Mouse (Mus musculus) ES-E14 (cell line): ENCODE measurements at regions not wholly inside any gene's neighbourhood (a gene's known extent, or its start where the extent isn't known, plus 50 kb on each side); places are given as distances from the start of the nearest gene placed in this dataset.

ENCODE experiments used
- CHD2 ChIP-seq: IDR thresholded peaks from 2 replicates; pipeline ENCODE4 v1.6.1; 2014; ENCODE audit warnings: mild to moderate bottlenecking, low read depth, low read length, inconsistent platforms
- HCFC1 ChIP-seq: IDR thresholded peaks from 2 replicates; pipeline ENCODE4 v1.6.1; 2012; ENCODE audit warnings: low read length, inconsistent platforms, borderline replicate concordance; ENCODE audit not compliant: insufficient read depth
- MAFK ChIP-seq: IDR thresholded peaks from 2 replicates; pipeline ENCODE4 v1.6.1; 2014; ENCODE audit warnings: mild to moderate bottlenecking, low read depth, low read length, inconsistent platforms; ENCODE audit not compliant: insufficient read depth
- ZC3H11A ChIP-seq: IDR thresholded peaks from 2 replicates; pipeline ENCODE4 v1.6.1; 2012; ENCODE audit warnings: low read depth, mild to moderate bottlenecking, inconsistent platforms, low read length, borderline replicate concordance
- ZNF384 ChIP-seq: IDR thresholded peaks from 2 replicates; pipeline ENCODE4 v1.6.1; 2012; ENCODE audit warnings: low read depth, low read length, inconsistent platforms

DNA sequence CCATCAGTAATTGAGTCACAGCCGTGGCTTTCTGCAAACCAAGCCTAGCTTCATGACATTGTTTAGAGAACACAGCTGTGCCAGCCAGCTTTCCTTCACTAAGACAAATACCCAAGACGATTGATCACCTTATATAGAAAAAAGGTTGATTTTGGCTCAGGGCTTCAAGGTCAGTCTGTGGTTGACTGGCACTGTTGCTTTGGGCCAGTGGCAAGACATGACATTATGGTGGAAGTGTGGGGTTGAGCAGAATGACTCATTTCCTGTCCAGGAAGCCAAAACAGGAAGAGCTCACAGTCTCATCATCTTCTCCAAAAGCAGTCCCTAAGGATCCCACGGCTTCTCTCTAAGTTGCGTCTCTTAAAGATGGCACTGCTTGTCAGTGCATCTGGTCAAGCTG lies 149.7 kb downstream of the Gadd45g start:
- TF ChIP-seq CHD2 (no peak), HCFC1 (no peak), ZC3H11A (no peak), MAFK (no peak), ZNF384 (no peak)
